8 mouse cellular contexts compared by ENCODE assay signal in genomic region chr3:103020249-103020942, GRCm38 (mm10). TPM values are rescaled to one million over a fixed set of nuclear protein-coding genes. Genes with fewer than 3 reads are reported as not detected.
DNase-seq lines count a peak whose midpoint lies in the region; ATAC-seq and TF ChIP-seq lines count a peak whose summit lies in the region.

Csde1 (plus strand) TSS chr3:103020426.

- H3K9ac ChIP-seq in heart, embryonic 15.5 days: peak within 1 kb of the TSS; percentile 99
- H3K9ac ChIP-seq in liver, embryonic 14.5 days (replicated peaks): peak within 1 kb of the TSS; percentile 93
- peak within 1 kb of the TSS; percentile 99 for H3K9ac ChIP-seq in neural tube, embryonic 11.5 days (ENCODE audit: low read length)
- peak within 1 kb of the TSS; percentile 98 for H3K9ac ChIP-seq in stomach, postnatal 0 days (ENCODE audit: low read length)

- peaks cover 12% of the 10 kb centered on the region for H3K36me3 ChIP-seq in forebrain, embryonic 10.5 days (replicated peaks)
- H3K36me3 ChIP-seq in heart, embryonic 15.5 days: no peaks in the 10 kb centered on the region
- H3K36me3 ChIP-seq in liver, embryonic 14.5 days (replicated peaks; ENCODE audit: control insufficient read depth, insufficient read depth, low read depth): no peaks in the 10 kb centered on the region
- H3K36me3 ChIP-seq in neural tube, embryonic 11.5 days (ENCODE audit: control insufficient read depth, insufficient read depth, low read length): no peaks in the 10 kb centered on the region
- no peaks in the 10 kb centered on the region for H3K36me3 ChIP-seq in stomach, postnatal 0 days (ENCODE audit: control insufficient read depth, insufficient read depth, low read length)

- peaks cover 15% of the 10 kb centered on the region for H3K4me1 ChIP-seq in forebrain, embryonic 10.5 days
- H3K4me1 ChIP-seq in heart, embryonic 15.5 days (replicated peaks): peaks cover 11% of the 10 kb centered on the region
- H3K4me1 ChIP-seq in liver, embryonic 14.5 days (replicated peaks; ENCODE audit: control insufficient read depth in 2 of 2, insufficient read depth in 2 of 2, low read length in 1 of 2): peaks cover 6 to 9% of the 10 kb centered on the region in 2 experiments
- no peaks in the 10 kb centered on the region for H3K4me1 ChIP-seq in neural tube, embryonic 11.5 days (ENCODE audit: control insufficient read depth, insufficient read depth, low read length)
- peaks cover 3% of the 10 kb centered on the region; the same call in 1 of the 2 replicates for H3K4me1 ChIP-seq in stomach, postnatal 0 days (replicated peaks; ENCODE audit: control insufficient read depth, insufficient read depth)

- DNase-seq in CD8-positive naive resting alpha-beta T cell, adult 2 months (ENCODE audit: low read depth in 2 of 2, low spot score in 2 of 2): peak; percentile 96 to 97
- DNase-seq in c-Kit-positive CD71-negative TER-119-negative erythroid progenitor cells, embryonic 14.5 days (ENCODE audit: low read depth): peak; percentile 95
- DNase-seq in forebrain, embryonic 10.5 days (ENCODE audit: extremely low spot score, low spot score): peak; percentile 94
- peak; percentile 97 to 99 for DNase-seq in kidney, postnatal 25 days
- DNase-seq in liver, embryonic 14.5 days (ENCODE audit: low read depth in 3 of 3, low spot score in 3 of 3): peak; percentile 94 to 96 (median 94)
- DNase-seq in neural tube, embryonic 11.5 days (ENCODE audit: low spot score): peak; percentile 98
- DNase-seq in stomach, postnatal 0 days (ENCODE audit: low spot score): peak; percentile 97

- H3K4me3 ChIP-seq in forebrain, embryonic 10.5 days: peak within 1 kb of the TSS; percentile 94
- H3K4me3 ChIP-seq in heart, embryonic 15.5 days: peak within 1 kb of the TSS; percentile 96
- H3K4me3 ChIP-seq in liver, embryonic 14.5 days (ENCODE audit: insufficient read depth in 1 of 2, low read depth in 2 of 2, low read length in 2 of 2): peak within 1 kb of the TSS; percentile 90 to 92
- H3K4me3 ChIP-seq in neural tube, embryonic 11.5 days (ENCODE audit: low read depth, low read length): peak within 1 kb of the TSS; percentile 85
- peak within 1 kb of the TSS; percentile 96 for H3K4me3 ChIP-seq in stomach, postnatal 0 days (ENCODE audit: low read depth, low read length)

- under 1% methylated on average over 55 of the region's 55 CpGs for WGBS in forebrain, embryonic 10.5 days
- WGBS in heart, embryonic 15.5 days: under 1% methylated on average over 55 of the region's 55 CpGs
- under 1% methylated on average over 55 of the region's 55 CpGs for WGBS in liver, embryonic 14.5 days (ENCODE audit: insufficient replicate concordance)
- WGBS in neural tube, embryonic 11.5 days: under 1% methylated on average over 55 of the region's 55 CpGs
- under 1% methylated on average over 55 of the region's 55 CpGs for WGBS in stomach, postnatal 0 days

- peak within 1 kb of the TSS; percentile 79 for H3K4me2 ChIP-seq in heart, embryonic 15.5 days
- peak within 1 kb of the TSS; percentile 94 for H3K4me2 ChIP-seq in liver, embryonic 14.5 days (ENCODE audit: low read depth)
- peak within 1 kb of the TSS; percentile 76 for H3K4me2 ChIP-seq in neural tube, embryonic 11.5 days (ENCODE audit: low read depth)
- H3K4me2 ChIP-seq in stomach, postnatal 0 days (replicated peaks; ENCODE audit: low read depth): peak within 1 kb of the TSS; percentile 69

- H3K9me3 ChIP-seq in forebrain, embryonic 10.5 days: no peaks in the 10 kb centered on the region
- H3K9me3 ChIP-seq in heart, embryonic 15.5 days (replicated peaks): no peaks in the 10 kb centered on the region
- H3K9me3 ChIP-seq in liver, embryonic 14.5 days (ENCODE audit: control insufficient read depth, low read length): no peaks in the 10 kb centered on the region
- no peaks in the 10 kb centered on the region for H3K9me3 ChIP-seq in neural tube, embryonic 11.5 days (ENCODE audit: control insufficient read depth, low read length)
- H3K9me3 ChIP-seq in stomach, postnatal 0 days (ENCODE audit: control insufficient read depth, low read length): no peaks in the 10 kb centered on the region

- peak within 1 kb of the TSS; percentile 100 for H3K27ac ChIP-seq in forebrain, embryonic 10.5 days
- H3K27ac ChIP-seq in heart, embryonic 15.5 days: peak within 1 kb of the TSS; percentile 97
- H3K27ac ChIP-seq in liver, embryonic 14.5 days: peak within 1 kb of the TSS; percentile 77
- peak within 1 kb of the TSS; percentile 94 for H3K27ac ChIP-seq in neural tube, embryonic 11.5 days (ENCODE audit: low read depth, low read length)
- H3K27ac ChIP-seq in stomach, postnatal 0 days (replicated peaks): peak within 1 kb of the TSS; percentile 98

- TF ChIP-seq EP300 in liver, embryonic 14.5 days (IDR thresholded peaks at IDR 0.05; ENCODE audit: low read depth): peak; percentile 46; the same call in 1 of the 2 replicates
- peak; percentile 96 for TF ChIP-seq EP300 in stomach, postnatal 0 days (optimal IDR thresholded peaks at IDR 0.05)

- H3K27me3 ChIP-seq in forebrain, embryonic 10.5 days (ENCODE audit: poor library complexity, severe bottlenecking): no peaks in the 10 kb centered on the region
- H3K27me3 ChIP-seq in heart, embryonic 15.5 days: no peaks in the 10 kb centered on the region
- no peaks in the 10 kb centered on the region for H3K27me3 ChIP-seq in liver, embryonic 14.5 days (ENCODE audit: control insufficient read depth, insufficient read depth, low read length)
- no peaks in the 10 kb centered on the region for H3K27me3 ChIP-seq in neural tube, embryonic 11.5 days (ENCODE audit: control insufficient read depth, insufficient read depth, low read length)
- H3K27me3 ChIP-seq in stomach, postnatal 0 days (ENCODE audit: control insufficient read depth, insufficient read depth, low read length): no peaks in the 10 kb centered on the region

- peak; percentile 92 for ATAC-seq in heart, embryonic 15.5 days (replicated peaks; ENCODE audit: insufficient number of reproducible peaks, insufficient read depth, low FRiP score, low read depth)
- peak; percentile 91 for ATAC-seq in liver, embryonic 14.5 days (ENCODE audit: insufficient read depth)
- peak; percentile 91 for ATAC-seq in neural tube, embryonic 11.5 days (ENCODE audit: insufficient read depth, low FRiP score, low TSS enrichment)
- peak; percentile 97 for ATAC-seq in stomach, postnatal 0 days (ENCODE audit: low FRiP score, low TSS enrichment)

- TF ChIP-seq CTCF in liver, embryonic 14.5 days (IDR thresholded peaks at IDR 0.05; ENCODE audit: low read depth): peak; percentile 28; the same call in 1 of the 2 replicates
- peak; percentile 44; the same call in 1 of the 2 replicates for TF ChIP-seq CTCF in stomach, postnatal 0 days (IDR thresholded peaks at IDR 0.05; ENCODE audit: low read depth)

RNA-seq across cellular contexts. Expression of gene Csde1, which starts in this region (rescaled TPM):
- polyA plus RNA-seq in forebrain, embryonic 10.5 days (2016; fragmentation: Nextera tagmentation; extraction: Ambion mirVana): 433 and 473 TPM in 2 replicates
- 254 and 259 TPM in 2 replicates for polyA plus RNA-seq in heart, embryonic 15.5 days (2015; fragmentation: Nextera tagmentation; extraction: Ambion mirVana)
- 17.5 and 28.5 TPM in 2 replicates for polyA plus RNA-seq in liver, embryonic 14.5 days (2012; rRNA removed)
- 116 and 122 TPM in 2 replicates for polyA plus RNA-seq in liver, embryonic 14.5 days (2014; fragmentation: Nextera tagmentation; extraction: Ambion mirVana)
- 520 and 526 TPM in 2 replicates for polyA plus RNA-seq in neural tube, embryonic 11.5 days (2014; fragmentation: Nextera tagmentation; extraction: Ambion mirVana)
- 142 and 148 TPM in 2 replicates for polyA plus RNA-seq in stomach, postnatal 0 days (2015; fragmentation: Nextera tagmentation; extraction: Ambion mirVana)

Comparison
In these comparisons a context has a peak if more than half of its experiments do, and no peak if none do; other contexts are left out.
1. Peak in every context shown above with its lines: DNase-seq, ATAC-seq, H3K4me3 ChIP-seq and H3K27ac ChIP-seq.